Mouse (Mus musculus) E14TG2a.4 (cell line): Measurements from ENCODE around the gene Sod1.
"Not testable (repeated sequence)": the region's sequence is repeated elsewhere in the genome, so short reads cannot be mapped to it uniquely, and the experiment has no call there.

Experiments used
- CTCF ChIP-seq: conservative IDR thresholded peaks from 2 replicates; pipeline ENCODE4 v1.5.1; 2014; ENCODE audit warnings: low read length
- NANOG ChIP-seq: IDR thresholded peaks from 2 replicates; pipeline ENCODE4 v1.6.1; 2014; ENCODE audit warnings: borderline replicate concordance, low read length, mixed read lengths
- POU5F1 ChIP-seq: IDR thresholded peaks from 2 replicates; pipeline ENCODE4 v1.6.1; 2014; ENCODE audit warnings: low read length, borderline replicate concordance

- TF ChIP-seq CTCF, NANOG, POU5F1: not testable (repeated sequence)
These were observed 4.7 kb upstream of the Sod1 start for GRCm38 (mm10) chr16:90215879-90216278.
